Mouse (Mus musculus) spleen, adult 2 months (tissue): ENCODE data around the gene Lin54.

ENCODE experiments used
- CTCF ChIP-seq: fragments of 200-500 bp; IDR thresholded peaks from 2 replicates; pipeline ENCODE4 v1.5.1; 2011; ENCODE audit warnings: mild to moderate bottlenecking, inconsistent platforms; ENCODE audit not compliant: insufficient read depth, insufficient read length, insufficient replicate concordance; ENCODE audit errors: extremely low read depth
- POLR2A ChIP-seq: fragments of 200-500 bp; IDR thresholded peaks from 2 replicates; pipeline ENCODE4 v1.6.1; 2011; ENCODE audit warnings: low read depth, low read length, inconsistent platforms

- TF ChIP-seq CTCF: no peak
- TF ChIP-seq POLR2A: no peak
Observed at GRCm38 (mm10) chr5:100549311-100549710, 48.9 kb upstream of the Lin54 start.
